ENCODE assay signal across 8 mouse cellular contexts in the genomic region with DNA sequence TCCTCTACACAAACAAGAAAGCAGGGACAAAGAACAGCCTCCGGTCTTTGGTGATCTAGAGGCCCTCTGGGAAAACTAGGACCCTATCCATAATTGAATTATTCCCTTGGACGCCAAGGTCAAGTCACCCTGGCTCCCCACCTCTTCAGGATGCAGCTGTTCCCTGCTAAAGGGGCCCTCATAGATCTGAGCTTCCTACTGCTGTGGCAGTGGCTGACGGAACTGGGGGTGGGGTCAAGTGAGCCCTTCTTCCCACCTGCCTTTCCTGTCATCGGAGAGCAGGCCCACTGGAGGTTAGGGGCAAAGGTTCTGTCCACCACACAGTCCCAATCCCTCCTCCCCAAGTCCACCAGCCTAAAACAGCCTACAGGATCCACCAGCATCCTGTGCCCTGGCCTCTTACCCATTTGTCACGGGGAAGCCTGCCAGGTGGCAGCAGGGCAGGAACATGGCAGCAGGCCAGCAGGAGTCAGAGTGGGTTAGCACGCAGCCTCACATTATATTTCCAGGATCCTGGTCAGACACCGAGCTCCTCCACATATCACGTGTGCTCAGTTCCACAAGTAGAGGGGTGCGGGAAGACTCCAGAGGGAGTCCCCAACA. TPM values are rescaled to one million over a fixed set of nuclear protein-coding genes. Genes with fewer than 3 reads are reported as not detected.
A peak's percentile ranks its signal among the peaks of the same experiment; 100 is the strongest.
DNase-seq lines count a peak whose midpoint lies in the region; ATAC-seq lines count a peak whose summit lies in the region.

No protein-coding gene starts in this region.

- no peak overlapping the region; the same call in 1 of the 2 replicates for H3K9ac ChIP-seq in embryonic facial prominence, embryonic 11.5 days (replicated peaks; ENCODE audit: low read length)
- peak overlapping the region; percentile 75 for H3K9ac ChIP-seq in heart, embryonic 13.5 days
- no peak overlapping the region for H3K9ac ChIP-seq in kidney, embryonic 14.5 days (ENCODE audit: low read depth, low read length)

- no peaks in the 10 kb centered on the region for H3K27me3 ChIP-seq in embryonic facial prominence, embryonic 11.5 days (ENCODE audit: control insufficient read depth, insufficient read depth, low read length)
- H3K27me3 ChIP-seq in heart, embryonic 13.5 days (replicated peaks): no peaks in the 10 kb centered on the region; the same call in 1 of the 2 replicates
- no peaks in the 10 kb centered on the region for H3K27me3 ChIP-seq in kidney, embryonic 14.5 days (ENCODE audit: control insufficient read depth, insufficient read depth, low read length)

- ATAC-seq in embryonic facial prominence, embryonic 11.5 days (replicated peaks; ENCODE audit: insufficient number of reproducible peaks, low FRiP score, low TSS enrichment, low read depth): no peak
- ATAC-seq in heart, embryonic 13.5 days (ENCODE audit: extremely low read depth, insufficient number of reproducible peaks, low FRiP score, low TSS enrichment): no peak
- peak; percentile 32 for ATAC-seq in kidney, embryonic 14.5 days (ENCODE audit: low FRiP score, low TSS enrichment)

- WGBS in embryonic facial prominence, embryonic 11.5 days: 60% methylated on average over 9 of the region's 9 CpGs
- 42% methylated on average over 9 of the region's 9 CpGs for WGBS in heart, embryonic 13.5 days
- WGBS in kidney, embryonic 14.5 days: 17% methylated on average over 9 of the region's 9 CpGs

- H3K4me2 ChIP-seq in embryonic facial prominence, embryonic 11.5 days (ENCODE audit: low read depth, low read length): peak overlapping the region; percentile 28; the same call in 1 of the 2 replicates
- peak overlapping the region; percentile 75 for H3K4me2 ChIP-seq in heart, embryonic 13.5 days
- H3K4me2 ChIP-seq in kidney, embryonic 14.5 days (replicated peaks; ENCODE audit: low read depth, low read length): peak overlapping the region; percentile 46

- no peak overlapping the region for H3K4me3 ChIP-seq in embryonic facial prominence, embryonic 11.5 days (ENCODE audit: low read depth, low read length)
- H3K4me3 ChIP-seq in heart, embryonic 13.5 days: peak overlapping the region; percentile 42
- no peak overlapping the region for H3K4me3 ChIP-seq in kidney, embryonic 14.5 days (ENCODE audit: low read length)

- no peaks in the 10 kb centered on the region for H3K9me3 ChIP-seq in embryonic facial prominence, embryonic 11.5 days (replicated peaks; ENCODE audit: control insufficient read depth, low read length)
- H3K9me3 ChIP-seq in heart, embryonic 13.5 days: no peaks in the 10 kb centered on the region
- H3K9me3 ChIP-seq in kidney, embryonic 14.5 days (ENCODE audit: control insufficient read depth, low read length): no peaks in the 10 kb centered on the region

- H3K4me1 ChIP-seq in embryonic facial prominence, embryonic 11.5 days (ENCODE audit: control insufficient read depth, insufficient read depth, low read length): peaks cover 15% of the 10 kb centered on the region
- peaks cover 62% of the 10 kb centered on the region for H3K4me1 ChIP-seq in heart, embryonic 13.5 days
- H3K4me1 ChIP-seq in kidney, embryonic 14.5 days (ENCODE audit: control insufficient read depth, insufficient read depth, low read length): peaks cover 43% of the 10 kb centered on the region

- no peaks in the 10 kb centered on the region for H3K36me3 ChIP-seq in embryonic facial prominence, embryonic 11.5 days (replicated peaks; ENCODE audit: control insufficient read depth, insufficient read depth, low read depth, low read length)
- H3K36me3 ChIP-seq in heart, embryonic 13.5 days: no peaks in the 10 kb centered on the region
- H3K36me3 ChIP-seq in kidney, embryonic 14.5 days (ENCODE audit: control insufficient read depth, insufficient read depth, low read length): no peaks in the 10 kb centered on the region

- H3K27ac ChIP-seq in embryonic facial prominence, embryonic 11.5 days (replicated peaks; ENCODE audit: low read depth, low read length): 0 out of 2 replicates have a peak overlapping the region, but pooled peaks have one; percentile 22
- peak overlapping the region; percentile 90 for H3K27ac ChIP-seq in heart, embryonic 13.5 days (replicated peaks)
- H3K27ac ChIP-seq in kidney, embryonic 14.5 days (ENCODE audit: low read depth, low read length): peak overlapping the region; percentile 72

- DNase-seq in ovary, postnatal 14 days (ENCODE audit: low spot score): peak; percentile 57
- DNase-seq in ovary, adult 18-20 months (ENCODE audit: low spot score): no peak
- no peak for DNase-seq in embryonic facial prominence, embryonic 11.5 days (ENCODE audit: low spot score)
- peak; percentile 68 for DNase-seq in lung, postnatal 10 days
- peak; percentile 66 to 83 for DNase-seq in urinary bladder, postnatal 36 days (ENCODE audit: low spot score in 2 of 2)
- DNase-seq in left cerebral cortex, adult 11 months (ENCODE audit: low spot score): no peak

RNA-seq across cellular contexts. Expression of gene Tbc1d16, which starts 12.3 kb away (rescaled TPM):
- 9.5 and 11.9 TPM in 2 replicates for polyA plus RNA-seq in embryonic facial prominence, embryonic 11.5 days (2014; fragmentation: Nextera tagmentation; extraction: Ambion mirVana)
- 9.6 and 9.7 TPM in 2 replicates for polyA plus RNA-seq in heart, embryonic 13.5 days (2015; fragmentation: Nextera tagmentation; extraction: Ambion mirVana)
- 7.3 and 13.0 TPM in 2 replicates for polyA plus RNA-seq in kidney, embryonic 14.5 days (2014; fragmentation: Nextera tagmentation; extraction: Ambion mirVana)

RNA-seq across cellular contexts. Expression of gene Ccdc40, which starts 12.4 kb away (rescaled TPM):
- polyA plus RNA-seq in embryonic facial prominence, embryonic 11.5 days (2014; fragmentation: Nextera tagmentation; extraction: Ambion mirVana): 12.1 and 13.4 TPM in 2 replicates
- polyA plus RNA-seq in heart, embryonic 13.5 days (2015; fragmentation: Nextera tagmentation; extraction: Ambion mirVana): 1.5 and 3.1 TPM in 2 replicates
- 5.6 and 6.4 TPM in 2 replicates for polyA plus RNA-seq in kidney, embryonic 14.5 days (2014; fragmentation: Nextera tagmentation; extraction: Ambion mirVana)

RNA-seq across cellular contexts. Expression of gene Gaa, which starts 51.7 kb away (rescaled TPM):
- polyA plus RNA-seq in embryonic facial prominence, embryonic 11.5 days (2014; fragmentation: Nextera tagmentation; extraction: Ambion mirVana): 15.7 and 19.0 TPM in 2 replicates
- 103 and 104 TPM in 2 replicates for polyA plus RNA-seq in heart, embryonic 13.5 days (2015; fragmentation: Nextera tagmentation; extraction: Ambion mirVana)
- 21.4 and 37.2 TPM in 2 replicates for polyA plus RNA-seq in kidney, embryonic 14.5 days (2014; fragmentation: Nextera tagmentation; extraction: Ambion mirVana)

Comparison
In these comparisons a context has a peak if more than half of its experiments do, and no peak if none do; other contexts are left out.
1. DNase-seq: peak in ovary, postnatal 14 days (single experiment), lung, postnatal 10 days (single experiment) and urinary bladder, postnatal 36 days (2 of 2); none in ovary, adult 18-20 months (single experiment), embryonic facial prominence, embryonic 11.5 days (single experiment) and left cerebral cortex, adult 11 months (single experiment).
2. H3K27ac ChIP-seq: peak in every context shown above with its lines; median percentile 90 in heart, embryonic 13.5 days; 72 in kidney, embryonic 14.5 days; 22 in embryonic facial prominence, embryonic 11.5 days.
3. Peak in every context shown above with its lines, with median percentiles within 50 percentile points of each other: H3K4me2 ChIP-seq.